Comparison of ENCODE assay signal across 16 mouse cellular contexts in genomic region chr12:108906398-108906797, GRCm38 (mm10). TPM values are rescaled to one million over a fixed set of nuclear protein-coding genes. Genes with fewer than 3 reads are reported as not detected.
A peak's percentile ranks its signal among the peaks of the same experiment; 100 is the strongest.
DNase-seq lines count a peak whose midpoint lies in the region; ATAC-seq lines count a peak whose summit lies in the region.
"Had no signal": no experiment of that assay in that cellular context is flagged by ENCODE, and none has a peak within 500 bp of the region (broad histone marks: within the 10 kb centered on the region; RNA-seq: fewer than 3 reads in every experiment).

No protein-coding gene starts in this region.

- DNase-seq in kidney, postnatal 10 days, result peak; percentile 17
- no peak for DNase-seq in kidney, adult 18-20 months
- no peak for DNase-seq in hindbrain, embryonic 14.5 days (ENCODE audit: low spot score)
- DNase-seq in yolk sac, embryonic 10.5 days (ENCODE audit: low spot score), result no peak
- no peak for DNase-seq in frontal cortex, adult 2 months (ENCODE audit: extremely low spot score in 1 of 2, low spot score in 1 of 2)
- DNase-seq: adrenal gland, adult 8-10 months; cerebellum, adult 2 months; gastrocnemius, postnatal 14 days; heart, postnatal 10 days; lung, adult 18-20 months; right cerebral cortex, postnatal 4 days; thymus, postnatal 14 days had no signal

- H3K9ac ChIP-seq in forebrain, embryonic 16.5 days (replicated peaks; ENCODE audit: low read depth, low read length), result no peak overlapping the region
- peak overlapping the region; percentile 9; the same call in 1 of the 2 replicates for H3K9ac ChIP-seq in hindbrain, embryonic 14.5 days
- H3K9ac ChIP-seq in neural tube, embryonic 15.5 days (replicated peaks), result no peak overlapping the region
- H3K9ac ChIP-seq: embryonic facial prominence, embryonic 13.5 days had no signal

- H3K27me3 ChIP-seq in forebrain, embryonic 16.5 days (replicated peaks; ENCODE audit: control insufficient read depth, insufficient read depth, low read length), result no peaks in the 10 kb centered on the region
- no peaks in the 10 kb centered on the region for H3K27me3 ChIP-seq in hindbrain, embryonic 14.5 days (ENCODE audit: control insufficient read depth, insufficient read depth, low read length)
- no peaks in the 10 kb centered on the region for H3K27me3 ChIP-seq in neural tube, embryonic 15.5 days (replicated peaks)

- 29% methylated on average over 12 of the region's 12 CpGs for WGBS in forebrain, embryonic 16.5 days
- 27% methylated on average over 12 of the region's 12 CpGs for WGBS in hindbrain, embryonic 14.5 days
- WGBS in neural tube, embryonic 15.5 days, result 33% methylated on average over 12 of the region's 12 CpGs

- peaks cover 27% of the 10 kb centered on the region for H3K4me1 ChIP-seq in forebrain, embryonic 16.5 days (replicated peaks; ENCODE audit: control insufficient read depth, insufficient read depth, low read length)
- peaks cover 54% of the 10 kb centered on the region for H3K4me1 ChIP-seq in hindbrain, embryonic 14.5 days (replicated peaks; ENCODE audit: control insufficient read depth, insufficient read depth, low read length)
- H3K4me1 ChIP-seq in neural tube, embryonic 15.5 days, result peaks cover 57% of the 10 kb centered on the region

- H3K4me3 ChIP-seq in forebrain, embryonic 16.5 days (replicated peaks; ENCODE audit: low read length), result no peak overlapping the region
- no peak overlapping the region for H3K4me3 ChIP-seq in hindbrain, embryonic 14.5 days (replicated peaks; ENCODE audit: low read length)
- no peak overlapping the region for H3K4me3 ChIP-seq in neural tube, embryonic 15.5 days (replicated peaks)
- H3K4me3 ChIP-seq: embryonic facial prominence, embryonic 13.5 days; myocyte had no signal

- no peak overlapping the region for H3K27ac ChIP-seq in forebrain, embryonic 16.5 days (ENCODE audit: low read length)
- peak overlapping the region; percentile 61 for H3K27ac ChIP-seq in hindbrain, embryonic 14.5 days
- H3K27ac ChIP-seq in neural tube, embryonic 15.5 days (replicated peaks), result peak overlapping the region; percentile 60
- H3K27ac ChIP-seq: embryonic facial prominence, embryonic 13.5 days had no signal

- H3K36me3 ChIP-seq in forebrain, embryonic 16.5 days (ENCODE audit: control insufficient read depth, insufficient read depth), result no peaks in the 10 kb centered on the region
- H3K36me3 ChIP-seq in hindbrain, embryonic 14.5 days (replicated peaks; ENCODE audit: control insufficient read depth, insufficient read depth), result no peaks in the 10 kb centered on the region
- H3K36me3 ChIP-seq in neural tube, embryonic 15.5 days, result no peaks in the 10 kb centered on the region
- H3K36me3 ChIP-seq: embryonic facial prominence, embryonic 13.5 days had no signal

- ATAC-seq in forebrain, embryonic 16.5 days, result peak; percentile 57
- ATAC-seq in hindbrain, embryonic 14.5 days (ENCODE audit: low FRiP score), result no peak
- no peak for ATAC-seq in neural tube, embryonic 15.5 days (ENCODE audit: low FRiP score)

- H3K4me2 ChIP-seq in forebrain, embryonic 16.5 days (ENCODE audit: low read length), result no peak overlapping the region
- 0 out of 2 replicates have a peak overlapping the region, but pooled peaks have one; percentile 15 for H3K4me2 ChIP-seq in hindbrain, embryonic 14.5 days (replicated peaks)
- H3K4me2 ChIP-seq in neural tube, embryonic 15.5 days, result peak overlapping the region; percentile 13; the same call in 1 of the 2 replicates
- H3K4me2 ChIP-seq: embryonic facial prominence, embryonic 13.5 days had no signal

- H3K9me3 ChIP-seq in forebrain, embryonic 16.5 days (ENCODE audit: control insufficient read depth, low read length), result no peaks in the 10 kb centered on the region
- no peaks in the 10 kb centered on the region for H3K9me3 ChIP-seq in hindbrain, embryonic 14.5 days (ENCODE audit: control insufficient read depth, low read length)
- H3K9me3 ChIP-seq in neural tube, embryonic 15.5 days (replicated peaks), result no peaks in the 10 kb centered on the region
- H3K9me3 ChIP-seq: embryonic facial prominence, embryonic 13.5 days had no signal

RNA-seq across cellular contexts. Expression of gene Wars, which starts 12.4 kb away (rescaled TPM):
- 113 and 114 TPM in 2 replicates for polyA plus RNA-seq in forebrain, embryonic 16.5 days (2015; fragmentation: Nextera tagmentation; extraction: Ambion mirVana)
- 101 and 111 TPM in 2 replicates for polyA plus RNA-seq in hindbrain, embryonic 14.5 days (2014; fragmentation: Nextera tagmentation; extraction: Ambion mirVana)
- 100 and 102 TPM in 2 replicates for polyA plus RNA-seq in neural tube, embryonic 15.5 days (2015; fragmentation: Nextera tagmentation; extraction: Ambion mirVana)
- polyA plus RNA-seq in frontal cortex, adult 2 months (2012; rRNA removed), result 93.5 and 97.7 TPM in 2 replicates

RNA-seq across cellular contexts. Expression of gene Wdr25, which starts 13.0 kb away (rescaled TPM):
- polyA plus RNA-seq in forebrain, embryonic 16.5 days (2015; fragmentation: Nextera tagmentation; extraction: Ambion mirVana), result 8.6 and 9.1 TPM in 2 replicates
- polyA plus RNA-seq in hindbrain, embryonic 14.5 days (2014; fragmentation: Nextera tagmentation; extraction: Ambion mirVana), result 1.8 and 4.0 TPM in 2 replicates
- 7.4 and 7.6 TPM in 2 replicates for polyA plus RNA-seq in neural tube, embryonic 15.5 days (2015; fragmentation: Nextera tagmentation; extraction: Ambion mirVana)
- 17.4 and 20.0 TPM in 2 replicates for polyA plus RNA-seq in frontal cortex, adult 2 months (2012; rRNA removed)
